Mouse (Mus musculus): ENCODE results near the gene Ttbk1.

GRCm38 (mm10) chr17:46520385-46520979 lies 33.0 kb upstream of the Ttbk1 start:
- TF ChIP-seq CTCF (IDR thresholded peaks at IDR 0.05) (no peak), POLR2A (IDR thresholded peaks at IDR 0.05; ENCODE audit: insufficient read depth, low read depth, low read length) (no peak)

All from heart, adult 2 months (tissue).